Mouse (Mus musculus): Measurements from ENCODE around the gene Bms1. TPM values are rescaled to one million over a fixed set of nuclear protein-coding genes. Genes with fewer than 3 reads are reported as not detected.

The Bms1 gene
- total RNA-seq, 2 experiments from 2014 or later, result 25.2 to 28.0 TPM

GRCm38 (mm10) chr6:118373294-118373693 is 46.0 kb downstream of the Bms1 start:
- intact Hi-C loops (cut with DNase I), result no loop called here
- peak; percentile 39 to 44 for DNase-seq (ENCODE audit: low spot score in 2 of 2)

GRCm38 (mm10) chr6:118372794-118373193 is 46.5 kb downstream of the Bms1 start:
- intact Hi-C loops (cut with DNase I), result no loop called here
- peak in 1 of 2 experiments; percentile 44 for DNase-seq (ENCODE audit: low spot score in 2 of 2)

- DNase-seq (ENCODE audit: low spot score in 2 of 2), result no peak
- intact Hi-C loops (cut with DNase I), result no loop called here
Observed at GRCm38 (mm10) chr6:118367502-118367901, 51.8 kb downstream of the Bms1 start.

- intact Hi-C loops (cut with DNase I), result no loop called here
- no peak for DNase-seq (ENCODE audit: low spot score in 2 of 2)
Observed at GRCm38 (mm10) chr6:118366196-118366595, 53.1 kb downstream of the Bms1 start.

- intact Hi-C loops (cut with DNase I), result no loop called here
- no peak for DNase-seq (ENCODE audit: low spot score in 2 of 2)
Observed at GRCm38 (mm10) chr6:118365781-118366180, 53.5 kb downstream of the Bms1 start.

- intact Hi-C loops (cut with DNase I), result no loop called here
Observed at GRCm38 (mm10) chr6:118350342-118350741, 68.9 kb downstream of the Bms1 start.

GRCm38 (mm10) chr6:118348186-118348585 is 71.1 kb downstream of the Bms1 start:
- intact Hi-C loops (cut with DNase I), result no loop called here
- DNase-seq (ENCODE audit: low spot score in 2 of 2), result no peak

More at GRCm38 (mm10) chr6:118350342-118350741, 68.9 kb downstream of the Bms1 start:
- no peak for DNase-seq (ENCODE audit: low spot score in 2 of 2)

GRCm38 (mm10) chr6:118347291-118347690 is 72.0 kb downstream of the Bms1 start:
- DNase-seq (ENCODE audit: low spot score in 2 of 2), result no peak
- intact Hi-C loops (cut with DNase I), result no loop called here

- intact Hi-C loops (cut with DNase I), result no loop called here
Observed at GRCm38 (mm10) chr6:118341861-118342485, 77.3 kb downstream of the Bms1 start.

GRCm38 (mm10) chr6:118337660-118338059 is 81.6 kb downstream of the Bms1 start:
- DNase-seq (ENCODE audit: low spot score in 2 of 2), result no peak
- intact Hi-C loops (cut with DNase I), result no loop called here

More at GRCm38 (mm10) chr6:118341861-118342485, 77.3 kb downstream of the Bms1 start:
- no peak for DNase-seq (ENCODE audit: low spot score in 2 of 2)

- intact Hi-C loops (cut with DNase I), result no loop called here
- DNase-seq (ENCODE audit: low spot score in 2 of 2), result peak in 1 of 2 experiments; percentile 17
Observed at GRCm38 (mm10) chr6:118336541-118337480, 82.5 kb downstream of the Bms1 start.

GRCm38 (mm10) chr6:118335934-118336450 is 83.3 kb downstream of the Bms1 start:
- DNase-seq (ENCODE audit: low spot score in 2 of 2), result no peak
- intact Hi-C loops (cut with DNase I), result no loop called here

- no peak for DNase-seq (ENCODE audit: low spot score in 2 of 2)
- intact Hi-C loops (cut with DNase I), result no loop called here
Observed at GRCm38 (mm10) chr6:118333861-118334260, 85.4 kb downstream of the Bms1 start.

Small RNA genes lying within 50 kb of the gene (microRNA-seq; reads per million reads assigned to microRNA genes)
- 0 reads per million in 2 experiments for gene Gm25953

Other genes with a start within 250 kb of the Bms1 start
- 1 to 10 TPM; 6.3 TPM for gene Ret, start 221.8 kb downstream of the Bms1 start, total RNA-seq (2021)
- gene Zfp248, start 36.1 kb upstream of the Bms1 start, total RNA-seq (2021), result 10 to 100 TPM; 17.8 to 21.8 TPM
- gene Zfp9, start 59.8 kb upstream of the Bms1 start, total RNA-seq (2021), result 10 to 100 TPM; 17.7 to 18.8 TPM
- gene Ankrd26, start 142.8 kb upstream of the Bms1 start, total RNA-seq (2021), result 1 to 10 TPM; 8.1 to 9.4 TPM

All from left cerebral cortex, postnatal 14 days (tissue).